Mouse (Mus musculus) erythroblast, embryonic 14.5 days (primary cell): Measurements from ENCODE around the gene Atg7. TPM values are rescaled to one million over a fixed set of nuclear protein-coding genes. Genes with fewer than 3 reads are reported as not detected.

ENCODE experiments used
- H3K27me3 ChIP-seq: 2 replicates; pipeline ENCODE4 v1.6.1; 2012; ENCODE audit warnings: inconsistent platforms; ENCODE audit not compliant: control insufficient read depth
- H3K36me3 ChIP-seq: 2 replicates; pipeline ENCODE4 v1.6.1; 2012; ENCODE audit warnings: mild to moderate bottlenecking, inconsistent platforms; ENCODE audit not compliant: control insufficient read depth
- H3K4me1 ChIP-seq: 2 replicates; pipeline ENCODE4 v1.6.1; 2012; ENCODE audit warnings: inconsistent platforms; ENCODE audit not compliant: control insufficient read depth
- H3K4me3 ChIP-seq: replicated peaks from 2 replicates; pipeline ENCODE3; 2012; ENCODE audit warnings: moderate library complexity, mild to moderate bottlenecking, inconsistent platforms
- H3K9me3 ChIP-seq: 2 replicates; pipeline ENCODE4 v1.6.1; 2012; ENCODE audit warnings: low read length, inconsistent platforms, mixed read lengths; ENCODE audit not compliant: control insufficient read depth
- GATA1 ChIP-seq: IDR thresholded peaks from 2 replicates; pipeline ENCODE4 v1.6.1; 2012; ENCODE audit warnings: low read length, inconsistent platforms, mixed read lengths
- TAL1 ChIP-seq: IDR thresholded peaks from 3 replicates; pipeline ENCODE4 v1.6.1; 2012; ENCODE audit warnings: low read length, inconsistent platforms, mixed read lengths
- polyA plus RNA-seq: library from polyadenylated mRNA; stranded (reverse); fragments of >175 nt; gene quantifications from 2 replicates; pipeline ENCODE4 v1.2.3, GENCODE M21; 2012

The Atg7 gene
- polyA plus RNA-seq, 1 experiment, result 6.0 TPM

- Histone ChIP-seq H3K4me3 (no peak overlapping the region), H3K27me3 (no peaks in the 10 kb centered on the region), H3K36me3 (peaks cover 54% of the 10 kb centered on the region), H3K9me3 (peaks cover 9% of the 10 kb centered on the region), H3K4me1 (peaks cover 13% of the 10 kb centered on the region)
- no peak for TF ChIP-seq TAL1
- no peak for TF ChIP-seq GATA1
Observed at GRCm38 (mm10) chr6:114682092-114682711, 39.3 kb downstream of the Atg7 start.

GRCm38 (mm10) chr6:114683741-114684140 is 40.8 kb downstream of the Atg7 start:
- Histone ChIP-seq H3K27me3 (no peaks in the 10 kb centered on the region), H3K4me3 (no peak overlapping the region), H3K9me3 (peaks cover 7% of the 10 kb centered on the region), H3K36me3 (peaks cover 50% of the 10 kb centered on the region), H3K4me1 (peaks cover 12% of the 10 kb centered on the region)
- TF ChIP-seq TAL1, result no peak
- no peak for TF ChIP-seq GATA1

- Histone ChIP-seq H3K4me1 (peaks cover 5% of the 10 kb centered on the region), H3K36me3 (peaks cover 44% of the 10 kb centered on the region), H3K4me3 (no peak overlapping the region), H3K27me3 (no peaks in the 10 kb centered on the region), H3K9me3 (peaks cover under 1% of the 10 kb centered on the region)
- no peak for TF ChIP-seq GATA1
- no peak for TF ChIP-seq TAL1
Observed at GRCm38 (mm10) chr6:114684407-114684806, 41.5 kb downstream of the Atg7 start.

GRCm38 (mm10) chr6:114685412-114685811 is 42.5 kb downstream of the Atg7 start:
- peaks cover 38% of the 10 kb centered on the region for H3K36me3 ChIP-seq
- no peaks in the 10 kb centered on the region for H3K4me1 ChIP-seq
- TF ChIP-seq GATA1 (no peak), TAL1 (no peak)
- no peaks in the 10 kb centered on the region for H3K27me3 ChIP-seq
- no peaks in the 10 kb centered on the region for H3K9me3 ChIP-seq
- H3K4me3 ChIP-seq, result no peak overlapping the region

GRCm38 (mm10) chr6:114687035-114687434 is 44.1 kb downstream of the Atg7 start:
- no peaks in the 10 kb centered on the region for H3K4me1 ChIP-seq
- peaks cover 32% of the 10 kb centered on the region for H3K36me3 ChIP-seq
- TF ChIP-seq TAL1, result no peak
- no peak for TF ChIP-seq GATA1

GRCm38 (mm10) chr6:114690661-114691060 is 47.8 kb downstream of the Atg7 start:
- no peaks in the 10 kb centered on the region for H3K4me1 ChIP-seq
- TF ChIP-seq TAL1 (no peak), GATA1 (no peak)
- H3K36me3 ChIP-seq, result peaks cover 21% of the 10 kb centered on the region
- H3K9me3 ChIP-seq, result no peaks in the 10 kb centered on the region
- no peak overlapping the region for H3K4me3 ChIP-seq
- H3K27me3 ChIP-seq, result no peaks in the 10 kb centered on the region

More at GRCm38 (mm10) chr6:114687035-114687434, 44.1 kb downstream of the Atg7 start:
- Histone ChIP-seq H3K9me3 (no peaks in the 10 kb centered on the region), H3K4me3 (no peak overlapping the region), H3K27me3 (no peaks in the 10 kb centered on the region)

GRCm38 (mm10) chr6:114691530-114691929 is 48.6 kb downstream of the Atg7 start:
- Histone ChIP-seq H3K27me3 (no peaks in the 10 kb centered on the region), H3K4me1 (no peaks in the 10 kb centered on the region), H3K9me3 (no peaks in the 10 kb centered on the region), H3K4me3 (no peak overlapping the region), H3K36me3 (peaks cover 15% of the 10 kb centered on the region)
- TF ChIP-seq TAL1, result no peak
- no peak for TF ChIP-seq GATA1

- peaks cover 18% of the 10 kb centered on the region for H3K36me3 ChIP-seq
- TF ChIP-seq GATA1 (no peak), TAL1 (no peak)
- H3K4me1 ChIP-seq, result no peaks in the 10 kb centered on the region
- H3K27me3 ChIP-seq, result no peaks in the 10 kb centered on the region
- no peaks in the 10 kb centered on the region for H3K9me3 ChIP-seq
- H3K4me3 ChIP-seq, result no peak overlapping the region
Observed at GRCm38 (mm10) chr6:114692691-114693090, 49.8 kb downstream of the Atg7 start.

- no peaks in the 10 kb centered on the region for H3K27me3 ChIP-seq
- H3K36me3 ChIP-seq, result peaks cover 21% of the 10 kb centered on the region
- H3K9me3 ChIP-seq, result no peaks in the 10 kb centered on the region
- H3K4me3 ChIP-seq, result no peak overlapping the region
- no peak for TF ChIP-seq TAL1
- no peaks in the 10 kb centered on the region for H3K4me1 ChIP-seq
Observed at GRCm38 (mm10) chr6:114697646-114698490, 55.0 kb downstream of the Atg7 start.
